Mouse (Mus musculus) kidney, postnatal 14 days (tissue): ENCODE measurements at regions not wholly inside any gene's neighbourhood (a gene's known extent, or its start where the extent isn't known, plus 50 kb on each side); places are given as distances from the start of the nearest gene placed in this dataset.

Source experiments
- DNase-seq: peaks from one replicate; pipeline ENCODE4 v3.0.0; 2022; ENCODE audit warnings: mixed read lengths

GRCm38 (mm10) chr6:68606033-68606432, 1070.4 kb upstream of the Tacstd2 start:
- DNase-seq, result no peak
